Mouse (Mus musculus) ovary, adult 18-20 months (tissue): Measurements from ENCODE around the gene Rab19.
A peak's percentile ranks its signal among the peaks of the same experiment; 100 is the strongest.
"Not testable (repeated sequence)": the region's sequence is repeated elsewhere in the genome, so short reads cannot be mapped to it uniquely, and the experiment has no call there.

ENCODE experiments used
- DNase-seq: peaks from one replicate; pipeline ENCODE4 v3.0.0; 2022; ENCODE audit warnings: low spot score, mixed read lengths

Gene Rab19

GRCm38 (mm10) chr6:39381125-39381880 is at the start of gene Rab19:
Gene Rab19 (plus strand): TSS chr6:39381175.
- peak; percentile 12 for DNase-seq

- no peak for DNase-seq
Observed at GRCm38 (mm10) chr6:39331998-39332700, 48.8 kb upstream of the Rab19 start.

- DNase-seq, result no peak
Observed at GRCm38 (mm10) chr6:39334224-39334623, 46.8 kb upstream of the Rab19 start.

- no peak for DNase-seq
Observed at GRCm38 (mm10) chr6:39334873-39335272, 46.1 kb upstream of the Rab19 start.

GRCm38 (mm10) chr6:39338359-39338758 is 42.6 kb upstream of the Rab19 start:
- no peak for DNase-seq

- DNase-seq, result peak; percentile 57
Observed at GRCm38 (mm10) chr6:39341798-39342197, 39.2 kb upstream of the Rab19 start.

- peak; percentile 48 for DNase-seq
Observed at GRCm38 (mm10) chr6:39344020-39344419, 37.0 kb upstream of the Rab19 start.

- no peak for DNase-seq
Observed at GRCm38 (mm10) chr6:39345430-39345829, 35.5 kb upstream of the Rab19 start.

GRCm38 (mm10) chr6:39346991-39347501 is 33.9 kb upstream of the Rab19 start:
- no peak for DNase-seq

- no peak for DNase-seq
Observed at GRCm38 (mm10) chr6:39347880-39348814, 32.8 kb upstream of the Rab19 start.

GRCm38 (mm10) chr6:39348946-39349345 is 32.0 kb upstream of the Rab19 start:
- DNase-seq, result no peak

- DNase-seq, result not testable (repeated sequence)
Observed at GRCm38 (mm10) chr6:39359207-39359606, 21.8 kb upstream of the Rab19 start.

- no peak for DNase-seq
Observed at GRCm38 (mm10) chr6:39362684-39363083, 18.3 kb upstream of the Rab19 start.

GRCm38 (mm10) chr6:39369631-39370030 is 11.3 kb upstream of the Rab19 start:
- DNase-seq, result no peak

GRCm38 (mm10) chr6:39372042-39372441 is 8.9 kb upstream of the Rab19 start:
- no peak for DNase-seq

GRCm38 (mm10) chr6:39372727-39373126 is 8.2 kb upstream of the Rab19 start:
- peak; percentile 18 for DNase-seq

- DNase-seq, result no peak
Observed at GRCm38 (mm10) chr6:39373301-39373955, 7.5 kb upstream of the Rab19 start.

GRCm38 (mm10) chr6:39376775-39377174 is 4.2 kb upstream of the Rab19 start:
- no peak for DNase-seq

- DNase-seq, result peak; percentile 76
Observed at GRCm38 (mm10) chr6:39377311-39377827, 3.6 kb upstream of the Rab19 start, which contains the start of gene Slc37a3. Gene Slc37a3 (minus strand): TSS chr6:39377675.

GRCm38 (mm10) chr6:39378161-39378835 is 2.7 kb upstream of the Rab19 start:
- not testable (repeated sequence) for DNase-seq

- DNase-seq, result no peak
Observed at GRCm38 (mm10) chr6:39379224-39379623, 1.8 kb upstream of the Rab19 start.
